Mouse (Mus musculus) midbrain, embryonic 12.5 days (tissue): ENCODE data around the gene Klrc2. TPM values are rescaled to one million over a fixed set of nuclear protein-coding genes. Genes with fewer than 3 reads are reported as not detected.
"Not testable (repeated sequence)": the region's sequence is repeated elsewhere in the genome, so short reads cannot be mapped to it uniquely, and the experiment has no call there.

Experiments
- ATAC-seq: fragments of 200-750 bp; cut with Nextera tagmentation; 2 replicates; pipeline ENCODE4 v1.8.0; 2017; ENCODE audit warnings: low read depth, moderate TSS enrichment, moderate library complexity; ENCODE audit not compliant: low FRiP score
- H3K27ac ChIP-seq: fragments of 300-500 bp; sonication (generic); replicated peaks from 2 replicates; pipeline ENCODE4 v1.5.1; 2016; ENCODE audit warnings: mild to moderate bottlenecking
- H3K27me3 ChIP-seq: fragments of 300-500 bp; sonication (generic); 2 replicates; pipeline ENCODE4 v1.6.1; 2016; ENCODE audit warnings: mild to moderate bottlenecking
- H3K36me3 ChIP-seq: fragments of 300-500 bp; sonication (generic); 2 replicates; pipeline ENCODE4 v1.6.1; 2016
- H3K4me1 ChIP-seq: fragments of 300-500 bp; sonication (generic); 2 replicates; pipeline ENCODE4 v1.6.1; 2016
- H3K4me2 ChIP-seq: fragments of 300-500 bp; sonication (generic); replicated peaks from 2 replicates; pipeline ENCODE4 v1.6.1; 2016; ENCODE audit warnings: mild to moderate bottlenecking, moderate library complexity
- H3K4me3 ChIP-seq: fragments of 300-500 bp; sonication (generic); 2 replicates; pipeline ENCODE4 v1.5.1; 2016; ENCODE audit warnings: mild to moderate bottlenecking
- H3K9ac ChIP-seq: fragments of 300-500 bp; sonication (generic); replicated peaks from 2 replicates; pipeline ENCODE4 v1.6.1; 2016; ENCODE audit warnings: mild to moderate bottlenecking, moderate library complexity
- H3K9me3 ChIP-seq: fragments of 300-500 bp; sonication (generic); 2 replicates; pipeline ENCODE4 v1.6.1; 2016; ENCODE audit warnings: mild to moderate bottlenecking
- whole genome bisulfite sequencing: fragments of 180-500 bp; shearing (Covaris S2); methylation state at CpG from one replicate; pipeline ENCODE4 v1.1.7; 2016; 5-methylcytosine and 5-hydroxymethylcytosine counted together
- microRNA-seq: library from miRNA; unstranded; fragments of <30 nt; microRNA quantifications from one replicate; pipeline ENCODE4, GENCODE M21; 2017
- polyA plus RNA-seq: library from polyadenylated mRNA; unstranded; fragments of >200 nt; fragmentation: Nextera tagmentation; extraction: Ambion mirVana; gene quantifications from 2 replicates; pipeline ENCODE4 v1.2.1, GENCODE M21; 2016

The Klrc2 gene
- polyA plus RNA-seq, result not detected in 2 replicates

DNA sequence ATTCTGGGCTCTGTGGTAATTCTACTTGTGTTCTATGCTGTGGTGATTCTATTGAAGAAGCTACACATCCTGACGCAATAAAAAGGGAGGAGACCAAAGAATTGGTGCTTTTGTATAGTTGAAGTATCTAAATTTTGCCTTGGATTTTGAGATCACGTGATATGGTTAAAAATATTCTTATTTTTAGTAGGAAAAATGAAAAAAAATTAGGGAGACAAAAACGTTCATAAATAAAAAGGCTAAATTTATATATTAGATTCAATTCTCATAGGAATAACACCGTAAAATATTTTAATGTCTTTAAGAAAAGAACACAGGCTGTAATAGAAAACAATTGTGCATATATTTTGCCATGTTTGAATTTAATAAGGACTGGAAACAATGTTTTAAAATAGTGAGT, at the start of gene Klrc2:
Klrc2 (minus strand) TSS at position 101 of the 400 bp plus-strand sequence.
- not testable (repeated sequence) for ATAC-seq, H3K4me2 ChIP-seq, H3K36me3 ChIP-seq, H3K4me3 ChIP-seq, H3K27me3 ChIP-seq, H3K9ac ChIP-seq, H3K27ac ChIP-seq, H3K9me3 ChIP-seq, H3K4me1 ChIP-seq
- 78% methylated on average over 4 of the region's 4 CpGs for WGBS

DNA sequence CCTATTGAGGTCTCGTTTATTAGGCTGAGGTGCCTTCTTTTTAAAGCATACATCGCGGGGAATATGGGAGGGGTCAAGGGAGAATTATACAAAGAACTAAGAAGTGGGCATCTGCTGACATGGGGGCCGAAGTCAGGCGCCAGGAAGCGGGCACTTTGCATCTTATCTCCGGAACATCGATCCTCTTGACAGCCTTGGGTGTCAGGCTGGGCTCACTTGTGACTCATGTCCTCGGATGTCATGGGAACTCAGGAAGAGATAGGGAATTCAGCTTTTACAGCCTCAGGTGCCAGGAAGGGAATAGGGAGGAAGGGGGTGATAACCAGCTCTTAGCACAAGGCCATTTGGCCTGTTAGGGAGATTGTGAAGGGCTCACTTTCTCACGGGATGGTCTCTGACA, 30.9 kb upstream of the Klrc2 start:
- H3K9me3 ChIP-seq, H3K4me3 ChIP-seq, H3K4me1 ChIP-seq, ATAC-seq, H3K27ac ChIP-seq, H3K36me3 ChIP-seq, H3K27me3 ChIP-seq, H3K4me2 ChIP-seq, H3K9ac ChIP-seq: not testable (repeated sequence)
- 82% methylated on average over 10 of the region's 10 CpGs for WGBS

DNA sequence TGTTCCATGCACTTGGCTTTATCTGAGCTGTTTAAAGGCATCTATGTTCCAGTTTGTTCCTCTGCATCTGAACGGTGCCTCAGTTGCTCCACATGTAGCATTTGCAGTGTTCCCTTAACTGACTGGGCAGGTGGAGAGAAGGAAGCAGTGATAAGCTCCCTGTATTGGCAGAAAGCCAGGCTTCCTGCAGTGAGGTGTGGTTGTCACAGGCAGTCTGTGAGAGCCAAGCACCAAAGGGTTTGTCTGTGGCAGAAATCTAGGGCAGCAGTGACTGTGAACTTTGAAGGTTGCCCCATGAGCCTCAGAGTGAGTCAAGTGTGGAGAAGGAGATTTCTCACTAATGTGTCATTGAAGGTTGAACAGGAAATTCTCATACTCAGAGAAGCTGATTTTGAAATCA, 19.9 kb upstream of the Klrc2 start:
- H3K27ac ChIP-seq, result no peak overlapping the region
- H3K27me3 ChIP-seq, result no peaks in the 10 kb centered on the region
- no peaks in the 10 kb centered on the region for H3K9me3 ChIP-seq
- no peak overlapping the region for H3K9ac ChIP-seq
- no peak overlapping the region for H3K4me2 ChIP-seq
- H3K4me1 ChIP-seq, result no peaks in the 10 kb centered on the region
- H3K4me3 ChIP-seq, result no peak overlapping the region
- ATAC-seq, result no peak
- WGBS, result 70% methylated on average over 1 of the region's 1 CpGs
- H3K36me3 ChIP-seq, result no peaks in the 10 kb centered on the region

DNA sequence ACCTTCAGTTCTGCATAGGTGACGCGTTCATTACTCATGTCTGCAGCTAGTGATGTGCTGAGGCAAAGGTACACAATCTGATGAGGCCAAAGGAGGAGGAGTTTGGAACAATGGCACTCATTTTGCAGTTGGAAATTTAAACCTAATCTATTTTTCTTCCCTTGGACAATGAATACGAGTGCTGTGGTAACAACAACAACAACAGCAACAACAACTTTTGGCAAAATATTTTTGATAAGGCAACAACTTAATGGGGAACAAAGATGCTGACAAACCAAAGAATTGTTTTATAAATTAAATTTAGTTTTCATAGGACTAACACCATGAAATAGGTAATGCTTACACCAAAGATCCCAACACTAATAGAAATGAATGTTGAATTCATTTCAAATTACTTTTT, 18.4 kb upstream of the Klrc2 start, which contains the start of gene Klrc1:
Klrc1 (minus strand) TSS at position 101 of the 400 bp plus-strand sequence.
- H3K4me3 ChIP-seq, result no peak within 1 kb of the TSS
- H3K27ac ChIP-seq, result no peak within 1 kb of the TSS
- 85% methylated on average over 3 of the region's 3 CpGs for WGBS
- H3K4me1 ChIP-seq, result no peaks in the 10 kb centered on the region
- no peaks in the 10 kb centered on the region for H3K27me3 ChIP-seq
- no peak for ATAC-seq
- no peak within 1 kb of the TSS for H3K9ac ChIP-seq
- no peaks in the 10 kb centered on the region for H3K9me3 ChIP-seq
- H3K36me3 ChIP-seq, result no peaks in the 10 kb centered on the region
- H3K4me2 ChIP-seq, result no peak within 1 kb of the TSS

DNA sequence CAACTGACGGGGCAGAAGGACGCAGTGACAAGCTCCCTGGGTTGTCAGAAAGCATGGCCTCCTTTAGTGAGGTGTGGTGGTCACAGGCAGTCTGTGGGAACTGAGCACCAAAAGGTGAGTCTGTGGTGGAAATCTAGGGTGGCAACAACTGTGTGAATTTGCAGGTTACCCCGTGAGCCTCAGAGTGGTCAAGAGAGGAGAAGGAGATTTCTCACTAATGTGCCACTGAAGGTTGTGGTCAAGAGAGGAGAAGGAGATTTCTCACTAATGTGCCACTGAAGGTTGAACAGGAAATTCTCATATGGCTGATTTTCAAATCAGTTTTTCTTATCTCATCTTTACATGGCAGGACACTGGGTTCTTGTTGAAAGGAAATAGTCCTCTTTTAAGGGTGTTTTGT, 812 bp upstream of the Klrc2 start:
- H3K9ac ChIP-seq, H3K27me3 ChIP-seq, H3K36me3 ChIP-seq, H3K4me1 ChIP-seq, H3K9me3 ChIP-seq, H3K4me3 ChIP-seq, H3K27ac ChIP-seq, H3K4me2 ChIP-seq, ATAC-seq: not testable (repeated sequence)
- no CpG with 5 or more reads among the region's 3 CpGs for WGBS

DNA sequence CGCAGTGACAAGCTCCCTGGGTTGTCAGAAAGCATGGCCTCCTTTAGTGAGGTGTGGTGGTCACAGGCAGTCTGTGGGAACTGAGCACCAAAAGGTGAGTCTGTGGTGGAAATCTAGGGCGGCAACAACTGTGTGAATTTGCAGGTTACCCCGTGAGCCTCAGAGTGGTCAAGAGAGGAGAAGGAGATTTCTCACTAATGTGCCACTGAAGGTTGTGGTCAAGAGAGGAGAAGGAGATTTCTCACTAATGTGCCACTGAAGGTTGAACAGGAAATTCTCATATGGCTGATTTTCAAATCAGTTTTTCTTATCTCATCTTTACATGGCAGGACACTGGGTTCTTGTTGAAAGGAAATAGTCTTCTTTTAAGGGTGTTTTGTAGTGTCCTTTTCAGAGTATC, 16.4 kb downstream of the Klrc2 start:
- H3K4me2 ChIP-seq, H3K36me3 ChIP-seq, H3K9me3 ChIP-seq, H3K4me1 ChIP-seq, ATAC-seq, H3K9ac ChIP-seq, H3K27me3 ChIP-seq, H3K4me3 ChIP-seq, H3K27ac ChIP-seq: not testable (repeated sequence)
- WGBS, result no CpG with 5 or more reads among the region's 3 CpGs

DNA sequence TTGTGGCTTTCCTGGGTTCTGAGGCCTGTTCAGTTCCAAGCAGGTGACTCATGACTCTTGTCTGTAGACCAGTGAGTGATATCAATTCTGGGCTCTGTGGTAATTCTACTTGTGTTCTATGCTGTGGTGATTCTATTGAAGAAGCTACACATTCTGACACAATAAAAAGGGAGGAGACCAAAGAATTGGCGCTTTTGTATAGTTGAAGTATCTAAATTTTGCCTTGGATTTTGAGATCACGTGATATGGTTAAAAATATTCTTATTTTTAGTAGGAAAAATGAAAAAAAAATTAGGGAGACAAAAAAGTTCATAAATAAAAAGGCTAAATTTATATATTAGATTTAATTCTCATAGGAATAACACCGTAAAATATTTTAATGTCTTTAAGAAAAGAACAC, 17.3 kb downstream of the Klrc2 start, which contains the start of gene Klrc3:
Klrc3 (minus strand) TSS at position 101 of the 400 bp plus-strand sequence.
- H3K4me2 ChIP-seq, H3K4me3 ChIP-seq, H3K36me3 ChIP-seq, ATAC-seq, H3K27ac ChIP-seq, H3K27me3 ChIP-seq, H3K4me1 ChIP-seq, H3K9ac ChIP-seq, H3K9me3 ChIP-seq: not testable (repeated sequence)
- WGBS, result 85% methylated on average over 3 of the region's 3 CpGs

DNA sequence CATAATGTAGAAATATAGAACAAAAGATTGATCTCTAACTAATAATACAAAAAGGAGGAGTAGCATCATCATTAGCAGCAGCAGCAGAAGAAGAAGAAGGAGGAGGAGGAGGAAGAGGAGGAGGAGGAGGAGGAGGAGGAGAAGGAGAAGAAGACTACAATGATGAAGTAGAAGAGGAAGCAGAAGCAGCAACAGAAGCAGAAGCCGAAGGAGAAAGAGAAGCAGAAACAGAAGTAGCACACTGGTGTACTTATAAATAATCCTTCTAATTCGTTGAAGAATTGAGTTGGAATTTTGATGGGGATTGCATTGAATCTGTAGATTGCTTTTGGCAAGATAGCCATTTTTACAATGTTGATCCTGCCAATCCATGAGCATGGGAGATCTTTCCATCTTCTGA, 29.4 kb downstream of the Klrc2 start:
- H3K9me3 ChIP-seq, H3K4me2 ChIP-seq, ATAC-seq, H3K4me1 ChIP-seq, H3K27ac ChIP-seq, H3K4me3 ChIP-seq, H3K36me3 ChIP-seq, H3K9ac ChIP-seq, H3K27me3 ChIP-seq: not testable (repeated sequence)
- 82% methylated on average over 2 of the region's 2 CpGs for WGBS

DNA sequence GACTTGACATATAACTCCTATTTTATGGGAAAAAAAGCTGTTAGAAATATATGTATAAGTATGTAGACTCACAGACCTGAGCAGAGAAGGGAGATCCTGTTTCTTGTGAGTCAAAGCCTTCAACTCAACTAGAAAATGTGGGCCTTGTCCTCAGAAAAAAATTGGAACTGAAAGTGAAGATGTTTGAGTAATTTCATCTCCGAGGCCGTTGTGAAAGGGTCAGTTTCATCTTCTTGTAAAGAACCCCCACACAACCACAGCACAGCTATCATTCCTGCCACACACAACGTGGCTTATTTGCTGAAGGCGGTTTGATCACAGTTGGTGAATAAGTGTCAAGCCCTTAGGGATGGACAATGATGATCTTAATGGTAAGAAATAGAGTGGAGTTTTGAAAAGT, 36.8 kb downstream of the Klrc2 start, which contains the start of gene Klrk1:
Klrk1 (minus strand) TSS at position 130 of the 400 bp plus-strand sequence.
- Histone ChIP-seq H3K4me3 (no peak within 1 kb of the TSS), H3K27me3 (no peaks in the 10 kb centered on the region), H3K9ac (no peak within 1 kb of the TSS), H3K4me2 (no peak within 1 kb of the TSS), H3K27ac (no peak within 1 kb of the TSS), H3K36me3 (no peaks in the 10 kb centered on the region), H3K9me3 (no peaks in the 10 kb centered on the region), H3K4me1 (no peaks in the 10 kb centered on the region)
- WGBS, result 79% methylated on average over 4 of the region's 4 CpGs
- no peak for ATAC-seq

DNA sequence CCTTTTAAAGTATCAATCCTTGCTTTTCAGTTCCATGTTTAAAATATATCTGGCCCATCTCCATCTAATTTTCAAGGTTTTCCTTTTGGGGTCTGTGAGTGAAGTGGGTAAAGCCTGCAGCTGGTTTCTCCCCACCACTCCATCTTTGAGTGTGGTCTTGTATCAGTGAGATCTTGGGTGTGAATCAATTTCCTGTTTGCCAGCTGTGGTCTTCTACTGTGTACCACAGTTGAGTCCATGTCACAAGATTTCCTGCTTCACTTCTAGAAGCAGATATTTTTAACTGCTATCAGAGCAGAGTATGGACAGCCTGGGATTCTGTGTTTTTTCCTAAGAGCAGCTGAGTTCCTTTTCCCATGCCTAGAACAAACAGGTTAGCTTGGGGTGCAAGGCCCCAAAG, 52.1 kb downstream of the Klrc2 start:
- ATAC-seq, result no peak
- Histone ChIP-seq H3K9ac (no peak overlapping the region), H3K4me2 (no peak overlapping the region), H3K4me3 (no peak overlapping the region), H3K27me3 (no peaks in the 10 kb centered on the region), H3K9me3 (no peaks in the 10 kb centered on the region), H3K36me3 (no peaks in the 10 kb centered on the region), H3K27ac (no peak overlapping the region), H3K4me1 (no peaks in the 10 kb centered on the region)

Small RNA genes lying within 50 kb of the gene (microRNA-seq; reads per million reads assigned to microRNA genes)
- not detected for gene Mir680-1

Other genes with a start within 250 kb of the Klrc2 start
- 0.86 and 1.3 TPM in 2 replicates for gene Clec1a, start 208.7 kb downstream of the Klrc2 start, polyA plus RNA-seq
- 0.06 and 0.07 TPM in 2 replicates for gene Olr1, start 153.5 kb downstream of the Klrc2 start, polyA plus RNA-seq
- gene Tmem52b, start 148.1 kb downstream of the Klrc2 start, polyA plus RNA-seq, result not detected in 2 replicates
- gene Gabarapl1, start 127.5 kb downstream of the Klrc2 start, polyA plus RNA-seq, result 94.3 and 96.6 TPM in 2 replicates
- gene Klre1, start 82.8 kb downstream of the Klrc2 start, polyA plus RNA-seq, result not detected in 2 replicates
- gene Klrd1, start 68.9 kb downstream of the Klrc2 start, polyA plus RNA-seq, result 0.47 TPM in 1 of 2 replicates, not detected in the other
- 0.32 and 0.34 TPM in 2 replicates for gene Klrk1, start 36.8 kb downstream of the Klrc2 start, polyA plus RNA-seq
- not detected in 2 replicates for gene Klrc3, start 17.4 kb downstream of the Klrc2 start, polyA plus RNA-seq
- gene Klrc1, start 18.3 kb upstream of the Klrc2 start, polyA plus RNA-seq, result not detected in 2 replicates
- not detected in 2 replicates for gene Klri1, start 56.4 kb upstream of the Klrc2 start, polyA plus RNA-seq
- gene Klri2, start 79.8 kb upstream of the Klrc2 start, polyA plus RNA-seq, result not detected in 2 replicates
- gene Gm156, start 123.6 kb upstream of the Klrc2 start, polyA plus RNA-seq, result not detected in 2 replicates
- gene Gm17631, start 202.0 kb upstream of the Klrc2 start, polyA plus RNA-seq, result not detected in 2 replicates
- not detected in 2 replicates for gene Klra17, start 216.0 kb upstream of the Klrc2 start, polyA plus RNA-seq